Mouse (Mus musculus) bone marrow, adult 2 months (tissue): Measurements from ENCODE around the gene Tas2r135.

Experiments
- CTCF ChIP-seq: fragments of 200-500 bp; IDR thresholded peaks from 2 replicates; pipeline ENCODE4 v1.5.1; 2011; ENCODE audit warnings: low read length, control low read depth; ENCODE audit not compliant: control insufficient read depth, insufficient read depth
- POLR2A ChIP-seq: fragments of 200-500 bp; IDR thresholded peaks from 2 replicates; pipeline ENCODE4 v1.6.1; 2011; ENCODE audit warnings: low read depth, mild to moderate bottlenecking, control low read depth, low read length, borderline replicate concordance; ENCODE audit not compliant: control insufficient read depth

DNA sequence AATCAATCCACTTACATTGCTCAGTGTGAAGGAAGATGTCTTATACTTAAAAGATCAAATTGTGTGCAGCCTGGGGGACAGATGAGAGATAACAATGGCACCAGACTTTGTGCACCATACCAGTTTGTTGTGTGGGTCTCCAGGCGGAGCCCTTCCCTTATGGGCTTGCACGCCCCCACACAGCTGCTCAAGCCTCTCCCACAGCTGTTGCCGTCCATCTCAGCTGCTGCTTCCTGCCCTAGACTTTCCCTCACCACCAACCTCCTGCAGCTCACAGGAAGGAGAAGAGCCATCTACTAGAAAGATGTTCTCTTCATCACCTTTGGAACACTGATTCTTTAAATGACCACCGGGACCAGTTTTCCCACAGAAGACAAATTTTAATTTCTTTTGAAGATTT is 19.6 kb upstream of the Tas2r135 start:
- TF ChIP-seq CTCF (no peak), POLR2A (no peak)
